In genomic region chr4:116352496-116352895, GRCm38 (mm10) we compare ENCODE assay signal across 25 mouse cellular contexts.
A peak's percentile ranks its signal among the peaks of the same experiment; 100 is the strongest.
DNase-seq lines count a peak whose midpoint lies in the region; ATAC-seq lines count a peak whose summit lies in the region.
"Had no signal": no experiment of that assay in that cellular context is flagged by ENCODE, and none has a peak within 500 bp of the region (broad histone marks: within the 10 kb centered on the region; RNA-seq: fewer than 3 reads in every experiment).

No protein-coding gene starts in this region.

- no peak overlapping the region for H3K9ac ChIP-seq in intestine, embryonic 16.5 days (ENCODE audit: low read depth, low read length)
- H3K9ac ChIP-seq: forebrain, embryonic 15.5 days; hindbrain, embryonic 15.5 days; limb, embryonic 12.5 days; liver, embryonic 13.5 days; neural tube, embryonic 13.5 days had no signal

- peaks cover 4% of the 10 kb centered on the region; the same call in 1 of the 2 replicates for H3K4me1 ChIP-seq in intestine, embryonic 16.5 days (ENCODE audit: control insufficient read depth, insufficient read depth, low read length)
- H3K4me1 ChIP-seq: embryonic facial prominence, embryonic 10.5 days; forebrain, embryonic 15.5 days; hindbrain, embryonic 15.5 days; limb, embryonic 12.5 days; liver, embryonic 13.5 days; neural tube, embryonic 13.5 days had no signal

- no peaks in the 10 kb centered on the region for H3K27me3 ChIP-seq in intestine, embryonic 16.5 days (replicated peaks; ENCODE audit: control insufficient read depth, insufficient read depth, low read length)
- H3K27me3 ChIP-seq: forebrain, embryonic 15.5 days; hindbrain, embryonic 15.5 days; limb, embryonic 12.5 days; liver, embryonic 13.5 days; neural tube, embryonic 13.5 days had no signal

- H3K36me3 ChIP-seq in intestine, embryonic 16.5 days (ENCODE audit: control insufficient read depth, insufficient read depth, low read length), result no peaks in the 10 kb centered on the region
- H3K36me3 ChIP-seq: hindbrain, embryonic 15.5 days; limb, embryonic 12.5 days; liver, embryonic 13.5 days had no signal

- H3K27ac ChIP-seq in intestine, embryonic 16.5 days (ENCODE audit: low read length), result no peak overlapping the region
- H3K27ac ChIP-seq: embryonic facial prominence, embryonic 10.5 days; forebrain, embryonic 15.5 days; hindbrain, embryonic 15.5 days; layer of hippocampus, adult 2 months; left cerebral cortex, adult 2 months; limb, embryonic 12.5 days; liver, embryonic 13.5 days; macrophage; neural tube, embryonic 13.5 days had no signal

- peak; percentile 5 for DNase-seq in adrenal gland, postnatal 10 days
- no peak for DNase-seq in adrenal gland, adult 2 months
- peak; percentile 46 for DNase-seq in kidney, postnatal 10 days
- no peak for DNase-seq in kidney, adult 18-20 months
- DNase-seq in lung, postnatal 4 days, result peak; percentile 10 to 20
- DNase-seq in cerebellum, postnatal 10 days, result no peak
- DNase-seq in ovary, adult 18-20 months (ENCODE audit: low spot score), result no peak
- DNase-seq: adrenal gland, adult 8-10 months; cerebellum, adult 11-12 months; cerebellum, postnatal 36 days; heart, adult 18-20 months; liver, embryonic 13.5 days; right cerebral cortex, postnatal 25 days; thymus, postnatal 4 days had no signal

- no peak overlapping the region for H3K4me2 ChIP-seq in intestine, embryonic 16.5 days (ENCODE audit: low read depth, low read length)
- H3K4me2 ChIP-seq: forebrain, embryonic 15.5 days; hindbrain, embryonic 15.5 days; limb, embryonic 12.5 days; liver, embryonic 13.5 days; midbrain, embryonic 11.5 days; neural tube, embryonic 13.5 days had no signal

- no peaks in the 10 kb centered on the region for H3K9me3 ChIP-seq in intestine, embryonic 16.5 days (ENCODE audit: control insufficient read depth, low read length)
- H3K9me3 ChIP-seq: embryonic facial prominence, embryonic 10.5 days; forebrain, embryonic 15.5 days; hindbrain, embryonic 15.5 days; limb, embryonic 12.5 days; liver, embryonic 13.5 days; neural tube, embryonic 13.5 days had no signal

- peak; percentile 53 for ATAC-seq in intestine, embryonic 16.5 days
- ATAC-seq: forebrain, embryonic 15.5 days had no signal

- 69% methylated on average over 3 of the region's 3 CpGs for WGBS in intestine, embryonic 16.5 days

- H3K4me3 ChIP-seq in intestine, embryonic 16.5 days (ENCODE audit: low read length), result no peak overlapping the region
- H3K4me3 ChIP-seq: embryonic facial prominence, embryonic 10.5 days; erythroblast, embryonic 14.5 days; forebrain, embryonic 15.5 days; hindbrain, embryonic 15.5 days; layer of hippocampus, adult 2 months; left cerebral cortex, adult 2 months; limb, embryonic 12.5 days; liver, embryonic 13.5 days; neural tube, embryonic 13.5 days had no signal

Comparison
In these comparisons a context has a peak if more than half of its experiments do, and no peak if none do; other contexts are left out.
1. DNase-seq: peak in adrenal gland, postnatal 10 days (single experiment), kidney, postnatal 10 days (single experiment) and lung, postnatal 4 days (2 of 2); none in adrenal gland, adult 2 months (single experiment), kidney, adult 18-20 months (single experiment), cerebellum, postnatal 10 days (0 of 2) and ovary, adult 18-20 months (single experiment).